Mouse (Mus musculus) ES-Bruce4 (cell line): Measurements from ENCODE around the gene Zfp169. TPM values are rescaled to one million over a fixed set of nuclear protein-coding genes. Genes with fewer than 3 reads are reported as not detected.

Experiments used
- H3K27ac ChIP-seq: 2 replicates; pipeline ENCODE4 v1.5.1; 2012; ENCODE audit warnings: low read length, inconsistent platforms; ENCODE audit not compliant: insufficient read depth
- H3K27me3 ChIP-seq: 2 replicates; pipeline ENCODE4 v1.6.1; 2012; ENCODE audit warnings: mild to moderate bottlenecking, low read length, inconsistent platforms; ENCODE audit not compliant: control insufficient read depth, poor library complexity, insufficient read depth, severe bottlenecking
- H3K36me3 ChIP-seq: 2 replicates; pipeline ENCODE4 v1.6.1; 2012; ENCODE audit warnings: inconsistent platforms, mild to moderate bottlenecking, low read length, moderate library complexity; ENCODE audit not compliant: control insufficient read depth, poor library complexity, insufficient read depth, severe bottlenecking
- H3K4me1 ChIP-seq: one replicate; pipeline ENCODE4 v1.8.1; 2011; ENCODE audit warnings: low read length; ENCODE audit not compliant: control insufficient read depth, insufficient read depth
- H3K4me3 ChIP-seq: 2 replicates; pipeline ENCODE4 v1.5.1; 2011; ENCODE audit warnings: low read depth, mild to moderate bottlenecking, low read length
- H3K9ac ChIP-seq: 2 replicates; pipeline ENCODE4 v1.6.1; 2012; ENCODE audit warnings: low read depth, mild to moderate bottlenecking, inconsistent platforms; ENCODE audit not compliant: poor library complexity, severe bottlenecking
- H3K9me3 ChIP-seq: replicated peaks from 2 replicates; pipeline ENCODE4 v1.6.1; 2012; ENCODE audit warnings: mild to moderate bottlenecking, low read length, inconsistent platforms; ENCODE audit not compliant: control insufficient read depth, poor library complexity, insufficient read depth, severe bottlenecking
- CTCF ChIP-seq: IDR thresholded peaks from one replicate; pipeline ENCODE4 v1.8.1; 2011; ENCODE audit warnings: low read depth, low read length
- EP300 ChIP-seq: IDR thresholded peaks from 2 replicates; pipeline ENCODE4 v1.6.1; 2011; ENCODE audit warnings: low read depth, low read length; ENCODE audit not compliant: insufficient read depth
- POLR2A ChIP-seq: IDR thresholded peaks from one replicate; pipeline ENCODE4 v1.8.1; 2011; ENCODE audit warnings: low read length; ENCODE audit not compliant: insufficient read depth
- polyA plus RNA-seq: library from polyadenylated mRNA; stranded (reverse); fragments of >200 nt; gene quantifications from 2 replicates; pipeline ENCODE4 v1.2.4, GENCODE M21; 2011; ENCODE audit warnings: low read depth; ENCODE audit not compliant: missing spikeins, insufficient read depth, insufficient read length

The Zfp169 gene
- polyA plus RNA-seq, 1 experiment = 10.8 TPM

GRCm38 (mm10) chr13:48438321-48438720, 74.9 kb downstream of the Zfp169 start:
- Histone ChIP-seq H3K36me3 (no peaks in the 10 kb centered on the region), H3K4me3 (no peak overlapping the region), H3K9me3 (no peaks in the 10 kb centered on the region), H3K9ac (no peak overlapping the region), H3K27ac (no peak overlapping the region), H3K4me1 (no peaks in the 10 kb centered on the region), H3K27me3 (no peaks in the 10 kb centered on the region)
- no peak for TF ChIP-seq POLR2A
- no peak for TF ChIP-seq EP300
- no peak for TF ChIP-seq CTCF

Other genes starting within 250 kb of the Zfp169 start
- gene A830005F24Rik, start 119 bp upstream of the Zfp169 start, polyA plus RNA-seq = not detected in 2 replicates
- gene Ptpdc1, start 112.2 kb upstream of the Zfp169 start, polyA plus RNA-seq = 6.2 and 7.0 TPM in 2 replicates
- gene Barx1, start 149.5 kb upstream of the Zfp169 start, polyA plus RNA-seq = 0.57 and 1.1 TPM in 2 replicates